Mouse (Mus musculus): ENCODE measurements around the gene Nfkbiz. TPM values are rescaled to one million over a fixed set of nuclear protein-coding genes. Genes with fewer than 3 reads are reported as not detected.
"Not testable (repeated sequence)": the region's sequence is repeated elsewhere in the genome, so short reads cannot be mapped to it uniquely, and the experiment has no call there.

Nfkbiz gene
- polyA plus RNA-seq, 1 experiment from 2014 or later, result 1.8 TPM

- no peak for ATAC-seq (ENCODE audit: low read depth)
- peaks cover 7% of the 10 kb centered on the region; the same call in 1 of the 2 replicates for H3K36me3 ChIP-seq
Observed at GRCm38 (mm10) chr16:55852515-55852914, 13.8 kb upstream of the Nfkbiz start.

GRCm38 (mm10) chr16:55850485-55850884, 11.8 kb upstream of the Nfkbiz start:
- H3K36me3 ChIP-seq, result peaks cover 2% of the 10 kb centered on the region; the same call in 1 of the 2 replicates
- ATAC-seq (ENCODE audit: low read depth), result no peak
- no peak overlapping the region for H3K9ac ChIP-seq
- no peaks in the 10 kb centered on the region for H3K27me3 ChIP-seq
- DNase-seq, result no peak
- no peak overlapping the region for H3K4me3 ChIP-seq (replicated peaks)
- H3K27ac ChIP-seq, result no peak overlapping the region
- H3K9me3 ChIP-seq (replicated peaks), result no peaks in the 10 kb centered on the region
- WGBS (ENCODE audit: insufficient replicate concordance), result 83% methylated on average over 3 of the region's 3 CpGs
- H3K4me1 ChIP-seq (replicated peaks), result no peaks in the 10 kb centered on the region
- no peak overlapping the region for H3K4me2 ChIP-seq

More at GRCm38 (mm10) chr16:55852515-55852914, 13.8 kb upstream of the Nfkbiz start:
- Histone ChIP-seq H3K27me3 (no peaks in the 10 kb centered on the region), H3K4me1 (replicated peaks) (no peaks in the 10 kb centered on the region), H3K9ac (no peak overlapping the region), H3K27ac (no peak overlapping the region), H3K9me3 (replicated peaks) (no peaks in the 10 kb centered on the region), H3K4me3 (replicated peaks) (no peak overlapping the region), H3K4me2 (no peak overlapping the region)
- no peak for DNase-seq
- 74% methylated on average over 4 of the region's 4 CpGs for WGBS (ENCODE audit: insufficient replicate concordance)

- H3K9ac ChIP-seq, result no peak overlapping the region
- no peak overlapping the region for H3K4me3 ChIP-seq (replicated peaks)
- peaks cover 11% of the 10 kb centered on the region for H3K36me3 ChIP-seq
- WGBS (ENCODE audit: insufficient replicate concordance), result 76% methylated on average over 8 of the region's 8 CpGs
- no peak for DNase-seq
- H3K27ac ChIP-seq, result no peak overlapping the region
- no peak overlapping the region for H3K4me2 ChIP-seq
- no peaks in the 10 kb centered on the region for H3K9me3 ChIP-seq (replicated peaks)
- no peaks in the 10 kb centered on the region for H3K4me1 ChIP-seq (replicated peaks)
- H3K27me3 ChIP-seq, result no peaks in the 10 kb centered on the region
- no peak for ATAC-seq (ENCODE audit: low read depth)
Observed at GRCm38 (mm10) chr16:55847679-55848078, 9.0 kb upstream of the Nfkbiz start.

GRCm38 (mm10) chr16:55844847-55845246, 6.1 kb upstream of the Nfkbiz start:
- ATAC-seq (ENCODE audit: low read depth) (no peak), DNase-seq (no peak)
- H3K9me3 ChIP-seq (replicated peaks), result no peaks in the 10 kb centered on the region
- no peak overlapping the region for H3K4me3 ChIP-seq (replicated peaks)
- H3K4me2 ChIP-seq, result no peak overlapping the region
- peaks cover 11% of the 10 kb centered on the region for H3K36me3 ChIP-seq
- no peak overlapping the region for H3K9ac ChIP-seq
- no peaks in the 10 kb centered on the region for H3K4me1 ChIP-seq (replicated peaks)
- H3K27me3 ChIP-seq, result no peaks in the 10 kb centered on the region
- no peak overlapping the region for H3K27ac ChIP-seq
- WGBS (ENCODE audit: insufficient replicate concordance), result 75% methylated on average over 3 of the region's 3 CpGs

- no peak overlapping the region for H3K9ac ChIP-seq
- H3K9me3 ChIP-seq (replicated peaks), result no peaks in the 10 kb centered on the region
- no peaks in the 10 kb centered on the region for H3K27me3 ChIP-seq
- no peak overlapping the region for H3K4me3 ChIP-seq (replicated peaks)
- H3K4me2 ChIP-seq, result no peak overlapping the region
- 79% methylated on average over 12 of the region's 12 CpGs for WGBS (ENCODE audit: insufficient replicate concordance)
- no peak for DNase-seq
- peaks cover 9% of the 10 kb centered on the region for H3K36me3 ChIP-seq
- no peak for ATAC-seq (ENCODE audit: low read depth)
- no peak overlapping the region for H3K27ac ChIP-seq
- H3K4me1 ChIP-seq (replicated peaks), result peaks cover 5% of the 10 kb centered on the region; the same call in 1 of the 2 replicates
Observed at GRCm38 (mm10) chr16:55843919-55844318, 5.2 kb upstream of the Nfkbiz start.

- H3K4me1 ChIP-seq (replicated peaks), result peaks cover 8% of the 10 kb centered on the region
- 75% methylated on average over 5 of the region's 5 CpGs for WGBS (ENCODE audit: insufficient replicate concordance)
- no peaks in the 10 kb centered on the region for H3K27me3 ChIP-seq
- no peak overlapping the region for H3K27ac ChIP-seq
- no peak overlapping the region for H3K4me3 ChIP-seq (replicated peaks)
- H3K9me3 ChIP-seq (replicated peaks), result no peaks in the 10 kb centered on the region
- ATAC-seq (ENCODE audit: low read depth), result no peak
- H3K9ac ChIP-seq, result no peak overlapping the region
- no peak for DNase-seq
- peaks cover 9% of the 10 kb centered on the region for H3K36me3 ChIP-seq
- H3K4me2 ChIP-seq, result no peak overlapping the region
Observed at GRCm38 (mm10) chr16:55843134-55843533, 4.4 kb upstream of the Nfkbiz start.

GRCm38 (mm10) chr16:55841506-55841905, 2.8 kb upstream of the Nfkbiz start:
- no peak for ATAC-seq (ENCODE audit: low read depth)
- Histone ChIP-seq H3K36me3 (peaks cover 9% of the 10 kb centered on the region), H3K27me3 (no peaks in the 10 kb centered on the region), H3K4me3 (replicated peaks) (no peak overlapping the region), H3K9ac (no peak overlapping the region), H3K9me3 (replicated peaks) (no peaks in the 10 kb centered on the region), H3K4me2 (no peak overlapping the region), H3K4me1 (replicated peaks) (peaks cover 16% of the 10 kb centered on the region), H3K27ac (no peak overlapping the region)
- WGBS (ENCODE audit: insufficient replicate concordance), result 71% methylated on average over 6 of the region's 6 CpGs
- no peak for DNase-seq

- H3K9ac ChIP-seq, result peak overlapping the region; percentile 79
- H3K4me1 ChIP-seq (replicated peaks), result peaks cover 20% of the 10 kb centered on the region
- H3K4me3 ChIP-seq (replicated peaks), result peak overlapping the region; percentile 67
- no peaks in the 10 kb centered on the region for H3K9me3 ChIP-seq (replicated peaks)
- H3K4me2 ChIP-seq, result peak overlapping the region; percentile 77
- WGBS (ENCODE audit: insufficient replicate concordance), result 6% methylated on average over 3 of the region's 3 CpGs
- DNase-seq, result no peak
- no peak for ATAC-seq (ENCODE audit: low read depth)
- no peaks in the 10 kb centered on the region for H3K27me3 ChIP-seq
- H3K27ac ChIP-seq, result no peak overlapping the region; the same call in 1 of the 2 replicates
- H3K36me3 ChIP-seq, result no peaks in the 10 kb centered on the region
Observed at GRCm38 (mm10) chr16:55838129-55838509, 580 bp downstream of the Nfkbiz start.

- Histone ChIP-seq H3K4me3 (replicated peaks) (peak overlapping the region; percentile 67), H3K4me1 (replicated peaks) (peaks cover 20% of the 10 kb centered on the region), H3K9ac (peak overlapping the region; percentile 79; the same call in 1 of the 2 replicates), H3K4me2 (peak overlapping the region; percentile 77)
- H3K27me3 ChIP-seq; ATAC-seq (ENCODE audit: low read depth); H3K36me3 ChIP-seq; H3K27ac ChIP-seq; H3K9me3 ChIP-seq (replicated peaks); DNase-seq: not testable (repeated sequence)
- WGBS (ENCODE audit: insufficient replicate concordance), result 86% methylated on average over 8 of the region's 8 CpGs
Observed at GRCm38 (mm10) chr16:55837653-55838052, 1.0 kb downstream of the Nfkbiz start.

GRCm38 (mm10) chr16:55837168-55837567, 1.5 kb downstream of the Nfkbiz start:
- no peak overlapping the region for H3K4me3 ChIP-seq (replicated peaks)
- no peak overlapping the region for H3K27ac ChIP-seq
- whole genome bisulfite sequencing (ENCODE audit: insufficient replicate concordance), result 53% methylated on average over 2 of the region's 2 CpGs
- DNase-seq (no peak), ATAC-seq (ENCODE audit: low read depth) (no peak)
- no peaks in the 10 kb centered on the region for H3K27me3 ChIP-seq
- H3K4me1 ChIP-seq (replicated peaks), result peaks cover 20% of the 10 kb centered on the region
- H3K36me3 ChIP-seq, result no peaks in the 10 kb centered on the region
- H3K9ac ChIP-seq, result no peak overlapping the region
- no peaks in the 10 kb centered on the region for H3K9me3 ChIP-seq (replicated peaks)
- no peak overlapping the region for H3K4me2 ChIP-seq

- ATAC-seq (ENCODE audit: low read depth), result no peak
- H3K9ac ChIP-seq, result no peak overlapping the region
- peaks cover 23% of the 10 kb centered on the region for H3K4me1 ChIP-seq (replicated peaks)
- no peak for DNase-seq
- no peaks in the 10 kb centered on the region for H3K27me3 ChIP-seq
- H3K9me3 ChIP-seq (replicated peaks), result no peaks in the 10 kb centered on the region
- no peak overlapping the region for H3K4me2 ChIP-seq
- H3K36me3 ChIP-seq, result no peaks in the 10 kb centered on the region
- H3K4me3 ChIP-seq (replicated peaks), result no peak overlapping the region
- no peak overlapping the region for H3K27ac ChIP-seq
Observed at GRCm38 (mm10) chr16:55835798-55836197, 2.9 kb downstream of the Nfkbiz start.

- Histone ChIP-seq H3K27ac (no peak overlapping the region), H3K36me3 (no peaks in the 10 kb centered on the region), H3K4me2 (no peak overlapping the region), H3K27me3 (no peaks in the 10 kb centered on the region), H3K4me1 (replicated peaks) (peaks cover 9% of the 10 kb centered on the region), H3K9me3 (replicated peaks) (no peaks in the 10 kb centered on the region), H3K9ac (no peak overlapping the region), H3K4me3 (replicated peaks) (no peak overlapping the region)
- DNase-seq, result no peak
- WGBS (ENCODE audit: insufficient replicate concordance), result 75% methylated on average over 8 of the region's 8 CpGs
- ATAC-seq (ENCODE audit: low read depth), result no peak
Observed at GRCm38 (mm10) chr16:55832617-55833016, 6.1 kb downstream of the Nfkbiz start.

Measured in liver, embryonic 13.5 days (tissue).